In genomic region chr1:54647335-54647745, GRCm38 (mm10) we compare ENCODE assay signal across 14 mouse cellular contexts.
DNase-seq lines count a peak whose midpoint lies in the region; ATAC-seq and TF ChIP-seq lines count a peak whose summit lies in the region.
"Had no signal": no experiment of that assay in that cellular context is flagged by ENCODE, and none has a peak within 500 bp of the region (broad histone marks: within the 10 kb centered on the region; RNA-seq: fewer than 3 reads in every experiment).

No protein-coding gene starts in this region.

- peaks cover 17% of the 10 kb centered on the region for H3K4me1 ChIP-seq in forebrain, embryonic 14.5 days (ENCODE audit: control insufficient read depth, insufficient read depth, low read length)
- no peaks in the 10 kb centered on the region for H3K4me1 ChIP-seq in forebrain, embryonic 11.5 days (replicated peaks; ENCODE audit: control insufficient read depth, insufficient read depth, low read length)
- H3K4me1 ChIP-seq in neural tube, embryonic 14.5 days (ENCODE audit: control insufficient read depth, insufficient read depth, low read length): no peaks in the 10 kb centered on the region
- peaks cover 6% of the 10 kb centered on the region; the same call in 1 of the 2 replicates for H3K4me1 ChIP-seq in forebrain, postnatal 0 days (ENCODE audit: insufficient read depth)

- 0 out of 2 replicates have a peak overlapping the region, but pooled peaks have one; percentile 2 for H3K27ac ChIP-seq in forebrain, embryonic 14.5 days (ENCODE audit: low read depth, low read length)
- no peak overlapping the region for H3K27ac ChIP-seq in forebrain, embryonic 11.5 days (ENCODE audit: low read depth, low read length)
- no peak overlapping the region for H3K27ac ChIP-seq in neural tube, embryonic 14.5 days (ENCODE audit: low read depth, low read length)
- H3K27ac ChIP-seq in forebrain, postnatal 0 days (ENCODE audit: low read depth, low read length): no peak overlapping the region
- H3K27ac ChIP-seq: gastrocnemius, adult 2 months; layer of hippocampus, adult 2 months had no signal

- H3K9me3 ChIP-seq in forebrain, embryonic 14.5 days (replicated peaks; ENCODE audit: control insufficient read depth, low read length): no peaks in the 10 kb centered on the region
- H3K9me3 ChIP-seq in forebrain, embryonic 11.5 days (ENCODE audit: control insufficient read depth, low read length): no peaks in the 10 kb centered on the region
- H3K9me3 ChIP-seq in neural tube, embryonic 14.5 days (ENCODE audit: control insufficient read depth, low read length): no peaks in the 10 kb centered on the region
- no peaks in the 10 kb centered on the region for H3K9me3 ChIP-seq in forebrain, postnatal 0 days (ENCODE audit: low read length)
- H3K9me3 ChIP-seq: G1E had no signal

- ATAC-seq in forebrain, embryonic 14.5 days: peak; percentile 79
- ATAC-seq in forebrain, embryonic 11.5 days (replicated peaks; ENCODE audit: low FRiP score): no peak
- ATAC-seq in neural tube, embryonic 14.5 days (ENCODE audit: low read depth): peak; percentile 54; the same call in 1 of the 2 replicates
- peak; percentile 59 for ATAC-seq in forebrain, postnatal 0 days

- 49% methylated on average over 3 of the region's 3 CpGs for WGBS in forebrain, embryonic 14.5 days
- WGBS in forebrain, embryonic 11.5 days: 83% methylated on average over 3 of the region's 3 CpGs
- 63% methylated on average over 3 of the region's 3 CpGs for WGBS in neural tube, embryonic 14.5 days
- 35% methylated on average over 3 of the region's 3 CpGs for WGBS in forebrain, postnatal 0 days

- peak; percentile 86 for DNase-seq in forebrain, embryonic 14.5 days (ENCODE audit: low spot score)
- DNase-seq in forebrain, embryonic 11.5 days (ENCODE audit: low spot score): no peak
- DNase-seq in neural tube, embryonic 10.5 days (ENCODE audit: extremely low spot score, low spot score): no peak
- DNase-seq in forebrain, postnatal 0 days: peak; percentile 63
- DNase-seq in telencephalon, adult 2 months (ENCODE audit: low read depth, low spot score): peak; percentile 8
- DNase-seq in testis, postnatal 14 days (ENCODE audit: low spot score): no peak
- DNase-seq in right cerebral cortex, adult 2 months (ENCODE audit: low spot score in 2 of 2): no peak
- DNase-seq: gastrocnemius, adult 2 months; heart, postnatal 4 days; liver; right cerebral cortex, postnatal 25 days had no signal

- H3K36me3 ChIP-seq in forebrain, embryonic 14.5 days (ENCODE audit: control insufficient read depth, insufficient read depth, low read length): no peaks in the 10 kb centered on the region
- no peaks in the 10 kb centered on the region for H3K36me3 ChIP-seq in forebrain, embryonic 11.5 days (ENCODE audit: control insufficient read depth, insufficient read depth, low read length)
- no peaks in the 10 kb centered on the region for H3K36me3 ChIP-seq in neural tube, embryonic 14.5 days (ENCODE audit: control insufficient read depth, insufficient read depth, low read length)
- no peaks in the 10 kb centered on the region for H3K36me3 ChIP-seq in forebrain, postnatal 0 days (ENCODE audit: insufficient read depth)
- H3K36me3 ChIP-seq: G1E had no signal

- no peak for TF ChIP-seq CTCF in forebrain, postnatal 0 days (IDR thresholded peaks at IDR 0.05; ENCODE audit: low read depth)

- no peak overlapping the region for H3K4me3 ChIP-seq in forebrain, embryonic 14.5 days (ENCODE audit: low read depth, low read length)
- no peak overlapping the region for H3K4me3 ChIP-seq in forebrain, embryonic 11.5 days (ENCODE audit: low read depth, low read length)
- H3K4me3 ChIP-seq in neural tube, embryonic 14.5 days (ENCODE audit: low read depth, low read length): no peak overlapping the region
- H3K4me3 ChIP-seq in forebrain, postnatal 0 days (ENCODE audit: low read depth, low read length): no peak overlapping the region
- H3K4me3 ChIP-seq: gastrocnemius, adult 2 months; layer of hippocampus, adult 2 months had no signal

- no peak overlapping the region for H3K9ac ChIP-seq in forebrain, embryonic 14.5 days (ENCODE audit: low read length)
- no peak overlapping the region for H3K9ac ChIP-seq in forebrain, embryonic 11.5 days (ENCODE audit: low read length)
- no peak overlapping the region for H3K9ac ChIP-seq in neural tube, embryonic 14.5 days (replicated peaks; ENCODE audit: low read depth, low read length)
- H3K9ac ChIP-seq in forebrain, postnatal 0 days: no peak overlapping the region

- no peak overlapping the region for H3K4me2 ChIP-seq in forebrain, embryonic 14.5 days (ENCODE audit: low read length)
- H3K4me2 ChIP-seq in forebrain, embryonic 11.5 days (ENCODE audit: low read depth, low read length, severe bottlenecking): no peak overlapping the region
- H3K4me2 ChIP-seq in neural tube, embryonic 14.5 days (ENCODE audit: low read depth, low read length): no peak overlapping the region
- no peak overlapping the region for H3K4me2 ChIP-seq in forebrain, postnatal 0 days (ENCODE audit: low read depth)

- H3K27me3 ChIP-seq in forebrain, embryonic 14.5 days (replicated peaks; ENCODE audit: control insufficient read depth, insufficient read depth, low read length): no peaks in the 10 kb centered on the region
- no peaks in the 10 kb centered on the region for H3K27me3 ChIP-seq in forebrain, embryonic 11.5 days (ENCODE audit: control insufficient read depth, insufficient read depth, low read length)
- no peaks in the 10 kb centered on the region for H3K27me3 ChIP-seq in neural tube, embryonic 14.5 days (ENCODE audit: control insufficient read depth, insufficient read depth, low read length)
- H3K27me3 ChIP-seq in forebrain, postnatal 0 days (ENCODE audit: insufficient read depth, low read length): no peaks in the 10 kb centered on the region

Comparison
In these comparisons a context has a peak if more than half of its experiments do, and no peak if none do; other contexts are left out.
1. DNase-seq: peak in forebrain, embryonic 14.5 days (single experiment), forebrain, postnatal 0 days (single experiment) and telencephalon, adult 2 months (single experiment); none in forebrain, embryonic 11.5 days (single experiment), neural tube, embryonic 10.5 days (single experiment), testis, postnatal 14 days (single experiment) and right cerebral cortex, adult 2 months (0 of 2).